Comparison of ENCODE assay signal across 23 mouse cellular contexts in the genomic region with DNA sequence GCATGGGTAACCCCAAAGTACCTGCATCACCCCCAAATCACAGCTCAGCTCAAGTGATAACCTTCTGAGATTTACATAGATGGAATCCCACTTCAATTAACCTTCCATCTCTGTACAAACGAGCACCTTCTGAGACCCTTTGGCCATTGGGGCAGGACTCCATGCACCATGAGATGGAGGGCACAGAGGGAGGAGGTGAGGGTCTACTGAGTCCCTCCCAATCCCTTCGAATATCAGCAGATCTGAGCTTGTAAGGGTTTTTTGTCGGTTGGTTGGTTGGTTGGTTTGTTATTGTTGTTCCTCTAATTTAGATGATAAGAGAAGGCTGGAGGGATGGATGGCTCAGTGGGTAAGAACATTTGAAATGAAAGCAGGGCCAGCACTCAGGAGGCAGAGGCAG.
"Had no signal": no experiment of that assay in that cellular context is flagged by ENCODE, and none has a peak within 500 bp of the region (broad histone marks: within the 10 kb centered on the region; RNA-seq: fewer than 3 reads in every experiment).

No protein-coding gene starts in this region.

- H3K27ac ChIP-seq: heart, embryonic 10.5 days; hindbrain, embryonic 13.5 days; hindbrain, embryonic 15.5 days; hindbrain, postnatal 0 days; kidney, postnatal 0 days; limb, embryonic 13.5 days; limb, embryonic 15.5 days had no signal

- ATAC-seq: forebrain, postnatal 0 days; hindbrain, postnatal 0 days; intestine, embryonic 16.5 days had no signal

- H3K9me3 ChIP-seq: hindbrain, embryonic 13.5 days; hindbrain, embryonic 15.5 days; kidney, embryonic 15.5 days; limb, embryonic 15.5 days had no signal

- H3K4me2 ChIP-seq: heart, embryonic 12.5 days; hindbrain, embryonic 13.5 days; hindbrain, embryonic 15.5 days; kidney, embryonic 15.5 days; limb, embryonic 13.5 days; limb, embryonic 15.5 days had no signal

- H3K27me3 ChIP-seq: hindbrain, embryonic 15.5 days; kidney, embryonic 15.5 days; limb, embryonic 13.5 days; limb, embryonic 15.5 days had no signal

- H3K36me3 ChIP-seq: heart, embryonic 12.5 days; hindbrain, embryonic 13.5 days; hindbrain, embryonic 15.5 days; kidney, embryonic 15.5 days; limb, embryonic 15.5 days had no signal

- DNase-seq: forebrain, postnatal 0 days; gastrocnemius, postnatal 14 days; gastrocnemius, postnatal 36 days; heart, adult 18-20 months; heart, postnatal 10 days; kidney, adult 11 months; kidney, adult 2 months; kidney, adult 9 months; kidney, postnatal 14 days; kidney, postnatal 36 days; layer of hippocampus, adult 9-11 months; layer of hippocampus, postnatal 36 days; left cerebral cortex, postnatal 4 days had no signal

- H3K9ac ChIP-seq: forebrain, postnatal 0 days; heart, embryonic 12.5 days; hindbrain, embryonic 13.5 days; hindbrain, embryonic 15.5 days; kidney, embryonic 15.5 days; limb, embryonic 13.5 days; limb, embryonic 15.5 days had no signal

- H3K4me3 ChIP-seq: heart, embryonic 10.5 days; heart, embryonic 12.5 days; hindbrain, embryonic 13.5 days; hindbrain, embryonic 15.5 days; kidney, embryonic 15.5 days; limb, embryonic 13.5 days; limb, embryonic 15.5 days had no signal
